Mouse (Mus musculus): Measurements from ENCODE around the gene Elmo2. TPM values are rescaled to one million over a fixed set of nuclear protein-coding genes. Genes with fewer than 3 reads are reported as not detected.
A peak's percentile ranks its signal among the peaks of the same experiment; 100 is the strongest.

Gene Elmo2
- total and polyA plus RNA-seq, 3 experiments: 9.0 to 11.7 (median 10.1) TPM

DNA sequence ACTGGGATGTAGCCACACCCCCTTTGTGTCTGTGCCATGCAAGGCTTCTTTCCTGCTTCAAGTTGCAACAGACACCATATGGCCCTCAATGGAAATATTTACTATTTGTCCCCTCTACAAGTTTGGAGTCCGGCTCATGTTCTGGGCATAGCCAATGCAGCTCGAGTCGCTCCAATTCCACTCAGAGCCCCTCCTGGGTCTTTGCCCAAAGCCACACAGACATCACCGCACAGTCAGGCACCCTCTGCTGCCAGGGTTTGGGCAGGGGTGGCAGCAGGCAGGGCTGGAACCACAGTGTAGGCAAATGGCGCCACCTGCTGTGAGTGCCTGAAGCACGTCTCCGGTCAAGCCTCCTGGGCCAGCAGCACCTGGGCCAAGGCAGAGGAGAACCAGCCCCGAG lies 50.5 kb downstream of the Elmo2 start:
- dilution Hi-C loops (cut with MboI; ENCODE audit: extremely low pct_ligation_motif_present, extremely low pct_unique_long_range_greater_than_20kb, low sequenced_read_pairs) (no loop called here), in situ Hi-C loops (cut with MboI; ENCODE audit: low pct_ligation_motif_present, low pct_unique_long_range_greater_than_20kb, low sequenced_read_pairs) (no loop called here)
- Histone ChIP-seq H3K36me3 (replicated peaks in 1 of 2; ENCODE audit: control insufficient read depth in 1 of 2, insufficient read depth in 1 of 2, low read length in 1 of 2) (peaks cover 32 to 49% of the 10 kb centered on the region in 2 experiments), H3K27ac (ENCODE audit: insufficient read depth, low read depth) (no peak overlapping the region), H3K4me1 (ENCODE audit: control insufficient read depth in 1 of 2, insufficient read depth in 2 of 2) (peaks cover 5 to 11% of the 10 kb centered on the region in 2 experiments), H3K79me2 (replicated peaks; ENCODE audit: control insufficient read depth, extremely low read depth, insufficient read depth, poor library complexity, severe bottlenecking) (no peaks in the 10 kb centered on the region), H3K4me3 (replicated peaks in 1 of 3; ENCODE audit: low read depth in 2 of 3, low read length in 2 of 3, poor library complexity in 1 of 3) (no peak overlapping the region), H3K9me3 (replicated peaks; ENCODE audit: low read length) (no peaks in the 10 kb centered on the region), H3K4me2 (ENCODE audit: insufficient read depth, low read depth, poor library complexity, severe bottlenecking) (no peak overlapping the region), H3K9ac (ENCODE audit: insufficient read depth, low read depth) (no peak overlapping the region), H3K27me3 (replicated peaks) (peaks cover 10% of the 10 kb centered on the region)
- peak; percentile 99 for TF ChIP-seq SMC3 (IDR thresholded peaks at IDR 0.05; ENCODE audit: low read depth, low read length)
- TF ChIP-seq TCF12 (IDR thresholded peaks at IDR 0.05; ENCODE audit: low read depth, low read length): peak; percentile 43; the same call in 1 of the 2 replicates
- TF ChIP-seq BHLHE40 (IDR thresholded peaks at IDR 0.05; ENCODE audit: low read depth, low read length): no peak
- TF ChIP-seq MYC (IDR thresholded peaks at IDR 0.05; ENCODE audit: low read depth, low read length): no peak
- peak in 1 of 2 experiments; percentile 98; a peak in 2 of 4 replicates for TF ChIP-seq CTCF (conservative IDR thresholded peaks at IDR 0.05 in 1 of 2, IDR thresholded peaks at IDR 0.05 in 1 of 2; ENCODE audit: low read depth in 2 of 2, low read length in 2 of 2)
- no peak for TF ChIP-seq RCOR1 (conservative IDR thresholded peaks at IDR 0.05; ENCODE audit: low read depth, low read length)
- no peak for TF ChIP-seq UBTF (IDR thresholded peaks at IDR 0.05; ENCODE audit: low read depth, low read length)
- peak; percentile 86 for TF ChIP-seq RAD21 (IDR thresholded peaks at IDR 0.05; ENCODE audit: low read depth, low read length)
- TF ChIP-seq ZC3H11A (IDR thresholded peaks at IDR 0.05; ENCODE audit: low read depth, low read length): peak; percentile 66
- no peak for TF ChIP-seq GABPA (IDR thresholded peaks at IDR 0.05; ENCODE audit: insufficient replicate concordance, low read depth, low read length)
- no peak for TF ChIP-seq ELF1 (IDR thresholded peaks at IDR 0.05; ENCODE audit: low read depth, low read length)
- peak; percentile 43 for DNase-seq (ENCODE audit: extremely low read depth)

DNA sequence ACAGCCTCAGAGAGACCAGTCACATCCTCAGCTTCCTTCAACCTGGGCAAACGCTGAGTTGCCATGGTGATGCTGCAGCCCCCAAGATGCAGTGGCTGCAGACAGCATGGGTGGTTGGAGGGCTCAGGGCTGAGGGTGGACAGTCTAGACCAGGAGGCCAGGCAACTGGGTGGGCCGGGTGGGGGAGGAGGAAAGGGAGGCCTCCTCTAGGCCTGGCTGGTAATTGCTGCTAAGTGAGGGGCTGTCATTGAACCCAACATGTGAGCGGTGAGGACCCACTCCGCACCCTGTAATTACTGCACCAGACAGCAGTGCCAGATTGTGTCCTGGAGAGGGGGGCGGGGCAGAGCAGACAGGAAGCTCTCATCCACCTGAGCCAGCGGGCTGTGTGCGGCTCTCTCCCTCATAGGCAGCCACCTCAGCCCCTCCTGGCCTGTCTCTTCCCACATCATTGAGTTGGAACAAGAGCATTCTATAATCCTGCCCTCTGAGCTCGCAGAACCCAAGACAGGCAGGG lies 51.1 kb downstream of the Elmo2 start:
- DNase-seq (ENCODE audit: extremely low read depth): no peak
- in situ Hi-C loops (cut with MboI; ENCODE audit: low pct_ligation_motif_present, low pct_unique_long_range_greater_than_20kb, low sequenced_read_pairs) (no loop called here), dilution Hi-C loops (cut with MboI; ENCODE audit: extremely low pct_ligation_motif_present, extremely low pct_unique_long_range_greater_than_20kb, low sequenced_read_pairs) (no loop called here)
- no peak for TF ChIP-seq POLR2AphosphoS2 (IDR thresholded peaks at IDR 0.05; ENCODE audit: low read depth, low read length)
- no peak for TF ChIP-seq RAD21 (IDR thresholded peaks at IDR 0.05; ENCODE audit: low read depth, low read length)
- TF ChIP-seq CTCF (conservative IDR thresholded peaks at IDR 0.05 in 1 of 2, IDR thresholded peaks at IDR 0.05 in 1 of 2; ENCODE audit: low read depth in 2 of 2, low read length in 2 of 2): no peak
- no peak for TF ChIP-seq HCFC1 (IDR thresholded peaks at IDR 0.05; ENCODE audit: low read depth, low read length)
- no peak for TF ChIP-seq ZNF384 (IDR thresholded peaks at IDR 0.05; ENCODE audit: low read depth, low read length)
- TF ChIP-seq ELF1 (IDR thresholded peaks at IDR 0.05; ENCODE audit: low read depth, low read length): no peak
- no peak for TF ChIP-seq NELFE (IDR thresholded peaks at IDR 0.05; ENCODE audit: low read depth, low read length)
- TF ChIP-seq GABPA (IDR thresholded peaks at IDR 0.05; ENCODE audit: insufficient replicate concordance, low read depth, low read length): no peak
- TF ChIP-seq TCF12 (IDR thresholded peaks at IDR 0.05; ENCODE audit: low read depth, low read length): no peak
- TF ChIP-seq JUN (IDR thresholded peaks at IDR 0.05; ENCODE audit: insufficient read depth, low read depth, low read length): no peak
- no peak for TF ChIP-seq USF1 (IDR thresholded peaks at IDR 0.05; ENCODE audit: low read depth, low read length)
- no peak for TF ChIP-seq E2F4 (IDR thresholded peaks at IDR 0.05; ENCODE audit: insufficient replicate concordance, low read depth, low read length)
- TF ChIP-seq KAT2A (IDR thresholded peaks at IDR 0.05; ENCODE audit: insufficient replicate concordance, low read length): no peak
- no peak for TF ChIP-seq USF2 (conservative IDR thresholded peaks at IDR 0.05; ENCODE audit: low read depth, low read length)
- no peak for TF ChIP-seq MAX (IDR thresholded peaks at IDR 0.05; ENCODE audit: low read length)
- H3K9me3 ChIP-seq (replicated peaks; ENCODE audit: low read length): no peaks in the 10 kb centered on the region
- H3K79me2 ChIP-seq (replicated peaks; ENCODE audit: control insufficient read depth, extremely low read depth, insufficient read depth, poor library complexity, severe bottlenecking): no peaks in the 10 kb centered on the region
- peaks cover 10% of the 10 kb centered on the region for H3K27me3 ChIP-seq (replicated peaks)
- H3K27ac ChIP-seq (ENCODE audit: insufficient read depth, low read depth): no peak overlapping the region
- H3K36me3 ChIP-seq (replicated peaks in 1 of 2; ENCODE audit: control insufficient read depth in 1 of 2, insufficient read depth in 1 of 2, low read length in 1 of 2): peaks cover 25 to 43% of the 10 kb centered on the region in 2 experiments
- no peak overlapping the region for H3K4me2 ChIP-seq (ENCODE audit: insufficient read depth, low read depth, poor library complexity, severe bottlenecking)
- no peak overlapping the region for H3K4me3 ChIP-seq (replicated peaks in 1 of 3; ENCODE audit: low read depth in 2 of 3, low read length in 2 of 3, poor library complexity in 1 of 3)
- no peak overlapping the region for H3K9ac ChIP-seq (ENCODE audit: insufficient read depth, low read depth)
- peaks cover 5 to 17% of the 10 kb centered on the region in 2 experiments for H3K4me1 ChIP-seq (ENCODE audit: control insufficient read depth in 1 of 2, insufficient read depth in 2 of 2)
